In the genomic region with DNA sequence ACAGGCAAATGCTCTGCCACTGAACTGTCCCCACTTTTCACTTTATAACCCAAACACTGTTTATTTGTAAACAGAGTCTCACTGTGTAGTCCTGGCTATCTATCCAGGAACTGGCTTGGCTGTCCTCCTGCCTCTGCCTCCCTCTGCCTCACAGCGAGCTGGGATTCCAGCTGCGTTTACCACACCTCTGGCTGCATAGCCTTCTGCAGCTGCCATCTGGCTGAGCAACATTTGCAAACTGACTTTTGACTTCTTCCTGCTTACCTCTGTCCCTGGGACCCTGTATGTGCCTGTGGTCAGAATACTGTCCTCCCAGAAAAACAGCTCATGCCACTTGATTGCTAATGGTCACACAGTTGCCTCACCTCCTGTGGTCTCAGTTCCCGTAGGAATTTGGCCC, we compare ENCODE assay signal across 12 mouse cellular contexts. TPM values are rescaled to one million over a fixed set of nuclear protein-coding genes. Genes with fewer than 3 reads are reported as not detected.
DNase-seq lines count a peak whose midpoint lies in the region; ATAC-seq and TF ChIP-seq lines count a peak whose summit lies in the region.
"Had no signal": no experiment of that assay in that cellular context is flagged by ENCODE, and none has a peak within 500 bp of the region (broad histone marks: within the 10 kb centered on the region; RNA-seq: fewer than 3 reads in every experiment).

No protein-coding gene starts in this region.

- no peak for TF ChIP-seq CTCF in lung, adult 2 months (IDR thresholded peaks at IDR 0.05; ENCODE audit: insufficient read depth, low read length)

- no peak overlapping the region for H3K27ac ChIP-seq in forebrain, embryonic 12.5 days
- H3K27ac ChIP-seq in forebrain, embryonic 15.5 days (replicated peaks), result no peak overlapping the region
- H3K27ac ChIP-seq in lung, embryonic 15.5 days, result 0 out of 2 replicates have a peak overlapping the region, but pooled peaks have one; percentile 93
- no peak overlapping the region for H3K27ac ChIP-seq in limb, embryonic 11.5 days (replicated peaks; ENCODE audit: low read depth, low read length)
- peak overlapping the region; percentile 94; the same call in 1 of the 2 replicates for H3K27ac ChIP-seq in stomach, embryonic 16.5 days (ENCODE audit: low read length)
- H3K27ac ChIP-seq: neural tube, embryonic 13.5 days had no signal

- H3K36me3 ChIP-seq in forebrain, embryonic 12.5 days (replicated peaks), result peaks cover 12% of the 10 kb centered on the region
- no peaks in the 10 kb centered on the region for H3K36me3 ChIP-seq in forebrain, embryonic 15.5 days
- H3K36me3 ChIP-seq in lung, embryonic 15.5 days, result peaks cover 9% of the 10 kb centered on the region; the same call in 1 of the 2 replicates
- peaks cover 3% of the 10 kb centered on the region; the same call in 1 of the 2 replicates for H3K36me3 ChIP-seq in limb, embryonic 11.5 days (ENCODE audit: control insufficient read depth, insufficient read depth, low read length)
- H3K36me3 ChIP-seq in stomach, embryonic 16.5 days (ENCODE audit: control insufficient read depth, insufficient read depth, low read length), result no peaks in the 10 kb centered on the region
- H3K36me3 ChIP-seq: neural tube, embryonic 13.5 days had no signal

- H3K4me3 ChIP-seq in forebrain, embryonic 12.5 days (replicated peaks), result no peak overlapping the region
- H3K4me3 ChIP-seq in forebrain, embryonic 15.5 days, result no peak overlapping the region
- no peak overlapping the region for H3K4me3 ChIP-seq in lung, embryonic 15.5 days
- H3K4me3 ChIP-seq in lung, adult 2 months (replicated peaks; ENCODE audit: extremely low read depth, low read depth, low read length), result no peak overlapping the region
- H3K4me3 ChIP-seq in limb, embryonic 11.5 days (ENCODE audit: low read depth, low read length), result no peak overlapping the region
- H3K4me3 ChIP-seq in stomach, embryonic 16.5 days (replicated peaks; ENCODE audit: low read length), result no peak overlapping the region
- H3K4me3 ChIP-seq: kidney, embryonic 15.5 days; neural tube, embryonic 13.5 days had no signal

- no peak for DNase-seq in lung, adult 2 months
- DNase-seq in limb, embryonic 11.5 days (ENCODE audit: low spot score), result no peak
- DNase-seq in right cerebral cortex, postnatal 36 days (ENCODE audit: low spot score in 2 of 2), result no peak
- no peak for DNase-seq in neural tube, embryonic 10.5 days (ENCODE audit: extremely low spot score, low spot score)
- DNase-seq: forebrain, postnatal 0 days; layer of hippocampus, postnatal 36 days had no signal

- no peaks in the 10 kb centered on the region for H3K9me3 ChIP-seq in forebrain, embryonic 12.5 days
- H3K9me3 ChIP-seq in forebrain, embryonic 15.5 days, result no peaks in the 10 kb centered on the region
- no peaks in the 10 kb centered on the region for H3K9me3 ChIP-seq in lung, embryonic 15.5 days
- no peaks in the 10 kb centered on the region for H3K9me3 ChIP-seq in limb, embryonic 11.5 days (ENCODE audit: control insufficient read depth, low read length)
- no peaks in the 10 kb centered on the region for H3K9me3 ChIP-seq in stomach, embryonic 16.5 days (replicated peaks; ENCODE audit: control insufficient read depth, low read length)
- H3K9me3 ChIP-seq: kidney, embryonic 15.5 days; neural tube, embryonic 13.5 days had no signal

- 83% methylated on average over 3 of the region's 3 CpGs for WGBS in forebrain, embryonic 12.5 days
- WGBS in forebrain, embryonic 15.5 days, result 76% methylated on average over 3 of the region's 3 CpGs
- 37% methylated on average over 3 of the region's 3 CpGs for WGBS in lung, embryonic 15.5 days
- 31% methylated on average over 3 of the region's 3 CpGs for WGBS in lung, adult 2 months
- WGBS in limb, embryonic 11.5 days, result 34% methylated on average over 3 of the region's 3 CpGs
- 45% methylated on average over 3 of the region's 3 CpGs for WGBS in stomach, embryonic 16.5 days

- 0 out of 2 replicates have a peak overlapping the region, but pooled peaks have one; percentile 8 for H3K9ac ChIP-seq in forebrain, embryonic 12.5 days
- H3K9ac ChIP-seq in forebrain, embryonic 15.5 days (replicated peaks), result no peak overlapping the region
- no peak overlapping the region for H3K9ac ChIP-seq in lung, embryonic 15.5 days
- H3K9ac ChIP-seq in limb, embryonic 11.5 days (ENCODE audit: low read length), result peak overlapping the region; percentile 12; the same call in 1 of the 2 replicates
- peak overlapping the region; percentile 40; the same call in 1 of the 2 replicates for H3K9ac ChIP-seq in stomach, embryonic 16.5 days (ENCODE audit: low read length)
- H3K9ac ChIP-seq: forebrain, postnatal 0 days; kidney, embryonic 15.5 days; neural tube, embryonic 13.5 days had no signal

- no peak for ATAC-seq in forebrain, embryonic 12.5 days (ENCODE audit: low FRiP score)
- ATAC-seq in forebrain, embryonic 15.5 days (replicated peaks), result no peak
- no peak for ATAC-seq in lung, embryonic 15.5 days (ENCODE audit: borderline replicate concordance, extremely low read depth, low FRiP score, low TSS enrichment)
- no peak for ATAC-seq in limb, embryonic 11.5 days (ENCODE audit: insufficient number of reproducible peaks, low FRiP score, low TSS enrichment, low read depth)
- no peak for ATAC-seq in stomach, embryonic 16.5 days (ENCODE audit: insufficient read depth, low FRiP score)
- ATAC-seq: forebrain, postnatal 0 days had no signal

- no peak overlapping the region for H3K4me2 ChIP-seq in forebrain, embryonic 12.5 days
- no peak overlapping the region for H3K4me2 ChIP-seq in forebrain, embryonic 15.5 days (replicated peaks)
- no peak overlapping the region for H3K4me2 ChIP-seq in lung, embryonic 15.5 days
- H3K4me2 ChIP-seq in limb, embryonic 11.5 days (ENCODE audit: low read depth, severe bottlenecking), result 0 out of 2 replicates have a peak overlapping the region, but pooled peaks have one; percentile 10
- H3K4me2 ChIP-seq in stomach, embryonic 16.5 days (ENCODE audit: low read depth, low read length), result peak overlapping the region; percentile 74; the same call in 1 of the 2 replicates
- H3K4me2 ChIP-seq: neural tube, embryonic 13.5 days had no signal

- no peak for TF ChIP-seq POLR2A in lung, adult 2 months (IDR thresholded peaks at IDR 0.05; ENCODE audit: borderline replicate concordance, extremely low read depth, low read depth, low read length)

- H3K4me1 ChIP-seq in forebrain, embryonic 12.5 days, result peaks cover 71% of the 10 kb centered on the region
- peaks cover 57% of the 10 kb centered on the region for H3K4me1 ChIP-seq in forebrain, embryonic 15.5 days
- H3K4me1 ChIP-seq in lung, embryonic 15.5 days, result peaks cover 83% of the 10 kb centered on the region
- H3K4me1 ChIP-seq in lung, adult 2 months (ENCODE audit: control insufficient read depth, insufficient read depth, low read length), result peaks cover 33% of the 10 kb centered on the region
- H3K4me1 ChIP-seq in limb, embryonic 11.5 days (ENCODE audit: control insufficient read depth, insufficient read depth, low read length), result peaks cover 20% of the 10 kb centered on the region
- H3K4me1 ChIP-seq in stomach, embryonic 16.5 days (ENCODE audit: control insufficient read depth, insufficient read depth, low read length), result peaks cover 77% of the 10 kb centered on the region

- no peaks in the 10 kb centered on the region for H3K27me3 ChIP-seq in forebrain, embryonic 12.5 days
- H3K27me3 ChIP-seq in forebrain, embryonic 15.5 days, result no peaks in the 10 kb centered on the region
- H3K27me3 ChIP-seq in lung, embryonic 15.5 days, result no peaks in the 10 kb centered on the region
- no peaks in the 10 kb centered on the region for H3K27me3 ChIP-seq in limb, embryonic 11.5 days (ENCODE audit: control insufficient read depth, insufficient read depth, low read length)
- no peaks in the 10 kb centered on the region for H3K27me3 ChIP-seq in stomach, embryonic 16.5 days (ENCODE audit: control insufficient read depth, insufficient read depth, low read length)
- H3K27me3 ChIP-seq: kidney, embryonic 15.5 days; neural tube, embryonic 13.5 days had no signal

RNA-seq across cellular contexts. Expression of a gene that starts 1.5 kb away (rescaled TPM):
- polyA plus RNA-seq in forebrain, embryonic 12.5 days (2016; fragmentation: Nextera tagmentation; extraction: Ambion mirVana), result 110 and 115 TPM in 2 replicates
- polyA plus RNA-seq in forebrain, embryonic 15.5 days (2015; fragmentation: Nextera tagmentation; extraction: Ambion mirVana), result 45.9 and 52.1 TPM in 2 replicates
- 145 and 147 TPM in 2 replicates for polyA plus RNA-seq in lung, embryonic 15.5 days (2015; fragmentation: Nextera tagmentation; extraction: Ambion mirVana)
- polyA plus RNA-seq in lung, adult 2 months (2012; rRNA removed), result 7.3 and 11.5 TPM in 2 replicates
- 126 and 138 TPM in 2 replicates for polyA plus RNA-seq in limb, embryonic 11.5 days (2014; fragmentation: Nextera tagmentation; extraction: Ambion mirVana)
- polyA plus RNA-seq in stomach, embryonic 16.5 days (2015; fragmentation: Nextera tagmentation; extraction: Ambion mirVana), result 120 and 128 TPM in 2 replicates

RNA-seq across cellular contexts. Expression of a gene that starts 1.7 kb away (rescaled TPM):
- 5.6 and 5.9 TPM in 2 replicates for polyA plus RNA-seq in forebrain, embryonic 12.5 days (2016; fragmentation: Nextera tagmentation; extraction: Ambion mirVana)
- polyA plus RNA-seq in forebrain, embryonic 15.5 days (2015; fragmentation: Nextera tagmentation; extraction: Ambion mirVana), result 5.3 and 6.4 TPM in 2 replicates
- 3.8 and 5.3 TPM in 2 replicates for polyA plus RNA-seq in lung, embryonic 15.5 days (2015; fragmentation: Nextera tagmentation; extraction: Ambion mirVana)
- 4.3 and 6.0 TPM in 2 replicates for polyA plus RNA-seq in lung, adult 2 months (2012; rRNA removed)
- polyA plus RNA-seq in limb, embryonic 11.5 days (2014; fragmentation: Nextera tagmentation; extraction: Ambion mirVana), result 3.1 and 3.2 TPM in 2 replicates
- polyA plus RNA-seq in stomach, embryonic 16.5 days (2015; fragmentation: Nextera tagmentation; extraction: Ambion mirVana), result 6.8 and 8.5 TPM in 2 replicates

RNA-seq across cellular contexts. Expression of a gene that starts 17.9 kb away (rescaled TPM):
- polyA plus RNA-seq in forebrain, embryonic 12.5 days (2016; fragmentation: Nextera tagmentation; extraction: Ambion mirVana), result 0.15 and 0.56 TPM in 2 replicates
- polyA plus RNA-seq in forebrain, embryonic 15.5 days (2015; fragmentation: Nextera tagmentation; extraction: Ambion mirVana), result 0.72 and 0.79 TPM in 2 replicates
- polyA plus RNA-seq in lung, embryonic 15.5 days (2015; fragmentation: Nextera tagmentation; extraction: Ambion mirVana), result 0.24 TPM in 1 of 2 replicates, not detected in the other
- polyA plus RNA-seq in lung, adult 2 months (2012; rRNA removed), result 0.06 TPM in 1 of 2 replicates, not detected in the other
- 0.16 TPM in 1 of 2 replicates, not detected in the other for polyA plus RNA-seq in limb, embryonic 11.5 days (2014; fragmentation: Nextera tagmentation; extraction: Ambion mirVana)
- polyA plus RNA-seq in stomach, embryonic 16.5 days (2015; fragmentation: Nextera tagmentation; extraction: Ambion mirVana), result 0.16 and 0.68 TPM in 2 replicates

RNA-seq across cellular contexts. Expression of a gene that starts 17.9 kb away (rescaled TPM):
- 20.6 and 25.5 TPM in 2 replicates for polyA plus RNA-seq in forebrain, embryonic 12.5 days (2016; fragmentation: Nextera tagmentation; extraction: Ambion mirVana)
- polyA plus RNA-seq in forebrain, embryonic 15.5 days (2015; fragmentation: Nextera tagmentation; extraction: Ambion mirVana), result 12.3 and 12.6 TPM in 2 replicates
- 63.3 and 73.7 TPM in 2 replicates for polyA plus RNA-seq in lung, embryonic 15.5 days (2015; fragmentation: Nextera tagmentation; extraction: Ambion mirVana)
- 180 and 191 TPM in 2 replicates for polyA plus RNA-seq in lung, adult 2 months (2012; rRNA removed)
- polyA plus RNA-seq in limb, embryonic 11.5 days (2014; fragmentation: Nextera tagmentation; extraction: Ambion mirVana), result 30.1 and 33.2 TPM in 2 replicates
- polyA plus RNA-seq in stomach, embryonic 16.5 days (2015; fragmentation: Nextera tagmentation; extraction: Ambion mirVana), result 129 and 157 TPM in 2 replicates

RNA-seq across cellular contexts. Expression of a gene that starts 21.7 kb away (rescaled TPM):
- 282 and 293 TPM in 2 replicates for polyA plus RNA-seq in forebrain, embryonic 12.5 days (2016; fragmentation: Nextera tagmentation; extraction: Ambion mirVana)
- 97.5 and 106 TPM in 2 replicates for polyA plus RNA-seq in forebrain, embryonic 15.5 days (2015; fragmentation: Nextera tagmentation; extraction: Ambion mirVana)
- 352 and 368 TPM in 2 replicates for polyA plus RNA-seq in lung, embryonic 15.5 days (2015; fragmentation: Nextera tagmentation; extraction: Ambion mirVana)
- 1.4 and 2.5 TPM in 2 replicates for polyA plus RNA-seq in lung, adult 2 months (2012; rRNA removed)
- polyA plus RNA-seq in limb, embryonic 11.5 days (2014; fragmentation: Nextera tagmentation; extraction: Ambion mirVana), result 400 and 435 TPM in 2 replicates
- 230 and 247 TPM in 2 replicates for polyA plus RNA-seq in stomach, embryonic 16.5 days (2015; fragmentation: Nextera tagmentation; extraction: Ambion mirVana)

Comparison
In these comparisons a context has a peak if more than half of its experiments do, and no peak if none do; other contexts are left out.
1. H3K9ac ChIP-seq: peak in forebrain, embryonic 12.5 days (single experiment), limb, embryonic 11.5 days (single experiment) and stomach, embryonic 16.5 days (single experiment); none in forebrain, embryonic 15.5 days (single experiment) and lung, embryonic 15.5 days (single experiment).
2. H3K27ac ChIP-seq: peak in lung, embryonic 15.5 days (single experiment) and stomach, embryonic 16.5 days (single experiment); none in forebrain, embryonic 12.5 days (single experiment), forebrain, embryonic 15.5 days (single experiment) and limb, embryonic 11.5 days (single experiment).
3. H3K4me2 ChIP-seq: peak in limb, embryonic 11.5 days (single experiment) and stomach, embryonic 16.5 days (single experiment); none in forebrain, embryonic 12.5 days (single experiment), forebrain, embryonic 15.5 days (single experiment) and lung, embryonic 15.5 days (single experiment).